Mouse (Mus musculus) hindbrain, embryonic 15.5 days (tissue): ENCODE measurements around the gene Rpl34. TPM values are rescaled to one million over a fixed set of nuclear protein-coding genes. Genes with fewer than 3 reads are reported as not detected.

Experiments used
- ATAC-seq: fragments of 200-750 bp; cut with Nextera tagmentation; 2 replicates; pipeline ENCODE4 v1.8.0; 2017; ENCODE audit warnings: low read depth, moderate number of reproducible peaks, moderate TSS enrichment; ENCODE audit not compliant: low FRiP score
- H3K27ac ChIP-seq: fragments of 300-500 bp; sonication (generic); replicated peaks from 2 replicates; pipeline ENCODE4 v1.5.1; 2015; ENCODE audit warnings: mild to moderate bottlenecking, inconsistent platforms
- H3K27me3 ChIP-seq: fragments of 300-500 bp; sonication (generic); 2 replicates; pipeline ENCODE4 v1.6.1; 2015; ENCODE audit warnings: control low read depth, inconsistent platforms
- H3K36me3 ChIP-seq: fragments of 300-500 bp; sonication (generic); 2 replicates; pipeline ENCODE4 v1.6.1; 2015; ENCODE audit warnings: control low read depth, inconsistent platforms
- H3K4me1 ChIP-seq: fragments of 300-500 bp; sonication (generic); replicated peaks from 2 replicates; pipeline ENCODE4 v1.6.1; 2015; ENCODE audit warnings: control low read depth, inconsistent platforms
- H3K4me2 ChIP-seq: fragments of 300-500 bp; sonication (generic); 2 replicates; pipeline ENCODE4 v1.6.1; 2015; ENCODE audit warnings: moderate library complexity, mild to moderate bottlenecking, inconsistent platforms
- H3K4me3 ChIP-seq: fragments of 300-500 bp; sonication (generic); 2 replicates; pipeline ENCODE4 v1.5.1; 2015; ENCODE audit warnings: mild to moderate bottlenecking, inconsistent platforms
- H3K9ac ChIP-seq: fragments of 300-500 bp; sonication (generic); 2 replicates; pipeline ENCODE4 v1.6.1; 2015; ENCODE audit warnings: inconsistent platforms
- H3K9me3 ChIP-seq: fragments of 300-500 bp; sonication (generic); 2 replicates; pipeline ENCODE4 v1.6.1; 2016; ENCODE audit warnings: control low read depth, inconsistent platforms
- WGBS: fragments of 180-500 bp; shearing (Covaris S2); methylation state at CpG from one replicate; pipeline ENCODE4 v1.1.7; 2015; 5-methylcytosine and 5-hydroxymethylcytosine counted together
- polyA plus RNA-seq: library from polyadenylated mRNA; unstranded; fragments of >200 nt; fragmentation: Nextera tagmentation; extraction: Ambion mirVana; gene quantifications from 2 replicates; pipeline ENCODE4 v1.2.1, GENCODE M21; 2015

Gene Rpl34
- polyA plus RNA-seq, 1 experiment from 2014 or later = 511 TPM

DNA sequence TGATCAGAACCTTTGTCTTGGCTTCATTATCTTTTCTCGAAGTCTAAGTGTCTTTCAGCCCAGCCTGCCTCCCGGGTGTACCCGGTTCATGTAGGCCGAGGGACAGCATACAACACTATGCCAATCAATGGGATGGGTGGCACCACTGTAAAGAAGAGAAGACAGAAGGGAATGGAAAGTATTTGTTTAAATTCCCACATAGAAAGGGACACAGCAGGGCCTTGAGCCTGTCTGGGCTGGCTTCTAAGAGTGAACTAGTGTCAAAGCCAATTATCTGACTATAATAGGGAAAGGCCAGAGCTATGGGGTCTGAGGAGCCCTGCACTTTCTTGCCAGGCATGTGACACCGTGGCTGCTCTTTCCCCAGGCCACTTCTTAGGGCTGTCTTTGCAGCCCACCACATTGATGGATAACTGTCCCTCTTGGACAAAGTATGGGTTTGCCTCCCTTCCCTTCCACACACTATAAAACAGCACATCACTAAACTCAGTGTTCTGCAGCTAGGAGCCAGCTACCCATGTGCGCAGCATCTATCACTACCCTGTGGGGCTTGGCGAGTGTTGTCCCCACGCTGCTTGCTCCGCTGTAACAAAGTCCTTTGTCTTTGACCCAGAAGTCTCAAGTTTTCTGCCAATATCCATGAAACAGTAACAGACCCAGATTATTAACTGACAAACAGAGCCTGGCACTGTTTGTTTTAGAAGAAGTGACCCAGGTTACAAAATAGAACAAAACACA is 45.8 kb downstream of the Rpl34 start:
- Histone ChIP-seq H3K4me1 (no peaks in the 10 kb centered on the region; the same call in 1 of the 2 replicates), H3K9ac (no peak overlapping the region), H3K36me3 (no peaks in the 10 kb centered on the region), H3K27ac (no peak overlapping the region), H3K9me3 (no peaks in the 10 kb centered on the region), H3K4me3 (no peak overlapping the region), H3K4me2 (no peak overlapping the region), H3K27me3 (no peaks in the 10 kb centered on the region)
- no peak; the same call in 1 of the 2 replicates for ATAC-seq
- 69% methylated on average over 9 of the region's 9 CpGs for WGBS

GRCm38 (mm10) chr3:130683836-130684235 is 46.4 kb downstream of the Rpl34 start:
- 79% methylated on average over 8 of the region's 8 CpGs for WGBS
- no peak overlapping the region for H3K4me3 ChIP-seq
- no peak overlapping the region for H3K9ac ChIP-seq
- no peaks in the 10 kb centered on the region for H3K36me3 ChIP-seq
- no peaks in the 10 kb centered on the region for H3K27me3 ChIP-seq
- H3K9me3 ChIP-seq = no peaks in the 10 kb centered on the region
- ATAC-seq = no peak
- no peak overlapping the region for H3K4me2 ChIP-seq
- no peak overlapping the region for H3K27ac ChIP-seq
- no peaks in the 10 kb centered on the region for H3K4me1 ChIP-seq

GRCm38 (mm10) chr3:130682183-130682582 is 48.0 kb downstream of the Rpl34 start:
- H3K27ac ChIP-seq = no peak overlapping the region
- H3K9ac ChIP-seq = no peak overlapping the region
- 86% methylated on average over 9 of the region's 9 CpGs for WGBS
- H3K9me3 ChIP-seq = no peaks in the 10 kb centered on the region
- H3K4me3 ChIP-seq = no peak overlapping the region
- no peaks in the 10 kb centered on the region for H3K36me3 ChIP-seq
- no peak overlapping the region for H3K4me2 ChIP-seq
- ATAC-seq = no peak
- no peaks in the 10 kb centered on the region for H3K27me3 ChIP-seq
- no peaks in the 10 kb centered on the region for H3K4me1 ChIP-seq

GRCm38 (mm10) chr3:130681226-130681625 is 49.0 kb downstream of the Rpl34 start:
- ATAC-seq = no peak
- H3K27me3 ChIP-seq = no peaks in the 10 kb centered on the region
- H3K36me3 ChIP-seq = no peaks in the 10 kb centered on the region
- 95% methylated on average over 2 of the region's 2 CpGs for WGBS
- H3K4me1 ChIP-seq = no peaks in the 10 kb centered on the region
- H3K27ac ChIP-seq = no peak overlapping the region
- no peaks in the 10 kb centered on the region for H3K9me3 ChIP-seq
- H3K9ac ChIP-seq = no peak overlapping the region
- no peak overlapping the region for H3K4me2 ChIP-seq
- no peak overlapping the region for H3K4me3 ChIP-seq

DNA sequence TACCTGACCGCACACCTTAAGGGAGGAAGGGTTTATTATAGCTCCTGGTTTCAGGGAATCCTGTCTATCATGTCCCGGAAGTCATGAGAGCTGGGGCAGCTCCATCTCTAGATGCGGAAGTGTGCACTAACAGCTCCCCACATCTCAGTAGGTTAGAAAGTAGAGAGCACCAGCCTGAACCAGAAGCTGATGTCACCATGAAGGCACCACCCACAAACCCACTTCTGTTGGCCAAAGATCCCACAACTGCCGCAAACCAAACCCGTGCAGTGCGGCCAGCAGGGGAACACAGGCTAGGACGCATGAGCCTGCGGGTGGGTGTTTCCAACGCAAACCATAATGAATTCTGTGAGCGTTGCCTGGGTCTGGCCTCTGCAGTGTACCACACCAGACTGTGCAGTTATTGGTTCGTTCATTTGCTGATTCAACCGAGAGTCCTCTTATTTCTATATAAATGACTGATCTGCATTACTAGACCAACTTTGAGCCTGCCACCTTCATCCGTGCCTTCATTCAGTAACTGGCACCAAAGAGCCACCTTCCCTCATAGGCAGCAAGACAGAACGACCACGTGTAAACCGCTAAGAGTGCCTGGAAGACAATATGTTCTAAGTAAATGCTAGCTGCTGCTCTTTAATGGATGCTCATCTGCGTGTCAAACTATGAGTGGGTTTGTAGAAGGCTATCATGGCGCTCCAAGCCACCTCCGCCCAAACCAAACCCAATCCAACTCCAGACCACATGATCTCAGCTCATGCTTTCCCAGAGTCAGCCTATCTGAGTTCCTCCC is 52.3 kb downstream of the Rpl34 start:
- Histone ChIP-seq H3K9ac (no peak overlapping the region), H3K9me3 (no peaks in the 10 kb centered on the region), H3K27ac (no peak overlapping the region), H3K4me1 (no peaks in the 10 kb centered on the region), H3K4me2 (no peak overlapping the region), H3K27me3 (no peaks in the 10 kb centered on the region), H3K4me3 (no peak overlapping the region), H3K36me3 (no peaks in the 10 kb centered on the region)
- WGBS = 95% methylated on average over 19 of the region's 19 CpGs
- ATAC-seq = no peak

Other genes with a start within 250 kb of the Rpl34 start
- gene Etnppl, start 113.0 kb downstream of the Rpl34 start, polyA plus RNA-seq = not detected in 2 replicates
- 192 and 206 TPM in 2 replicates for gene Ostc, start 21.0 kb downstream of the Rpl34 start, polyA plus RNA-seq